Mouse (Mus musculus) CH12.LX (cell line): ENCODE results near the gene Entpd3. TPM values are rescaled to one million over a fixed set of nuclear protein-coding genes. Genes with fewer than 3 reads are reported as not detected.

Experiments used
- DNase-seq: peaks from one replicate; pipeline ENCODE4 v3.0.0-alpha.2; 2013; ENCODE audit errors: extremely low read depth
- H3K27ac ChIP-seq: 2 replicates; pipeline ENCODE4 v1.5.1; 2012; ENCODE audit warnings: low read depth, mild to moderate bottlenecking, control low read depth, moderate library complexity; ENCODE audit not compliant: insufficient read depth
- H3K27me3 ChIP-seq: replicated peaks from 2 replicates; pipeline ENCODE3; 2012; ENCODE audit warnings: inconsistent platforms
- H3K36me3 ChIP-seq, 2 experiments: replicated peaks in 1 of 2; 2 replicates each; pipeline versions ENCODE3 to v1.6.1; 2012; ENCODE audit warnings: inconsistent platforms in 1 of 2, low read length in 1 of 2, mild to moderate bottlenecking in 1 of 2, mixed read lengths in 1 of 2, moderate library complexity in 1 of 2; ENCODE audit not compliant: control insufficient read depth in 1 of 2, insufficient read depth in 1 of 2
- H3K4me1 ChIP-seq, 2 experiments: 2 replicates each; pipeline ENCODE4 v1.6.1; 2012; ENCODE audit warnings: inconsistent platforms in 1 of 2, moderate library complexity in 1 of 2; ENCODE audit not compliant: insufficient read depth in 2 of 2, control insufficient read depth in 1 of 2
- H3K4me2 ChIP-seq: 2 replicates; pipeline ENCODE4 v1.6.1; 2012; ENCODE audit warnings: low read depth, mild to moderate bottlenecking, control low read depth; ENCODE audit not compliant: poor library complexity, insufficient read depth, severe bottlenecking
- H3K4me3 ChIP-seq, 3 experiments: fragments of 150-350 bp in 1 of 3; sonication (generic) in 1 of 3; replicated peaks in 1 of 3; 2 replicates each; pipeline versions ENCODE3 to v1.5.1; 2011 to 2012; ENCODE audit warnings: low read depth in 2 of 3, low read length in 2 of 3, mild to moderate bottlenecking in 2 of 3, moderate library complexity in 2 of 3, control low read depth in 1 of 3, improper control_type of control experiment in 1 of 3, inconsistent platforms in 1 of 3, mixed read lengths in 1 of 3; ENCODE audit not compliant: poor library complexity in 1 of 3
- H3K79me2 ChIP-seq: replicated peaks from 2 replicates; pipeline ENCODE4 v1.6.1; 2012; ENCODE audit warnings: mild to moderate bottlenecking, moderate library complexity; ENCODE audit not compliant: control insufficient read depth, poor library complexity, insufficient read depth, severe bottlenecking; ENCODE audit errors: extremely low read depth
- H3K9ac ChIP-seq: 2 replicates; pipeline ENCODE4 v1.6.1; 2012; ENCODE audit warnings: low read depth, mild to moderate bottlenecking, control low read depth, moderate library complexity; ENCODE audit not compliant: insufficient read depth
- H3K9me3 ChIP-seq: replicated peaks from 2 replicates; pipeline ENCODE3; 2012; ENCODE audit warnings: low read length, inconsistent platforms, mixed read lengths
- BHLHE40 ChIP-seq: IDR thresholded peaks from 2 replicates; pipeline ENCODE4 v1.6.1; 2011; ENCODE audit warnings: mild to moderate bottlenecking, low read depth, low read length, improper control_type of control experiment
- CHD1 ChIP-seq: IDR thresholded peaks from 2 replicates; pipeline ENCODE4 v1.6.1; 2012; ENCODE audit warnings: low read depth, low read length, improper control_type of control experiment, inconsistent platforms
- CTCF ChIP-seq, 2 experiments: IDR thresholded peaks in 1 of 2; conservative IDR thresholded peaks in 1 of 2; 2 replicates each; pipeline ENCODE4 v1.5.1; 2011 to 2012; ENCODE audit warnings: low read depth in 2 of 2, low read length in 2 of 2, improper control_type of control experiment in 1 of 2, inconsistent platforms in 1 of 2, mild to moderate bottlenecking in 1 of 2, moderate library complexity in 1 of 2
- E2F4 ChIP-seq: IDR thresholded peaks from 2 replicates; pipeline ENCODE4 v1.6.1; 2011; ENCODE audit warnings: low read depth, low read length, improper control_type of control experiment; ENCODE audit not compliant: insufficient replicate concordance
- ELF1 ChIP-seq: IDR thresholded peaks from 2 replicates; pipeline ENCODE4 v1.6.1; 2014; ENCODE audit warnings: low read depth, mild to moderate bottlenecking, inconsistent platforms, low read length, improper control_type of control experiment
- EP300 ChIP-seq: IDR thresholded peaks from 2 replicates; pipeline ENCODE4 v1.6.1; 2011; ENCODE audit warnings: low read length, improper control_type of control experiment
- GABPA ChIP-seq: IDR thresholded peaks from 2 replicates; pipeline ENCODE4 v1.6.1; 2012; ENCODE audit warnings: low read depth, low read length, improper control_type of control experiment, inconsistent platforms; ENCODE audit not compliant: insufficient replicate concordance
- HCFC1 ChIP-seq: IDR thresholded peaks from 2 replicates; pipeline ENCODE4 v1.6.1; 2012; ENCODE audit warnings: low read depth, mild to moderate bottlenecking, inconsistent platforms, low read length, improper control_type of control experiment
- KAT2A ChIP-seq: IDR thresholded peaks from 2 replicates; pipeline ENCODE4 v1.6.1; 2012; ENCODE audit warnings: low read length, improper control_type of control experiment, inconsistent platforms; ENCODE audit not compliant: insufficient replicate concordance
- MAFK ChIP-seq: IDR thresholded peaks from 2 replicates; pipeline ENCODE4 v1.6.1; 2011; ENCODE audit warnings: low read length, improper control_type of control experiment; ENCODE audit not compliant: insufficient replicate concordance
- MAX ChIP-seq: IDR thresholded peaks from 2 replicates; pipeline ENCODE4 v1.6.1; 2011; ENCODE audit warnings: low read length, improper control_type of control experiment
- MAZ ChIP-seq: IDR thresholded peaks from 2 replicates; pipeline ENCODE4 v1.6.1; 2012; ENCODE audit warnings: low read depth, mild to moderate bottlenecking, inconsistent platforms, low read length, improper control_type of control experiment, moderate library complexity
- MXI1 ChIP-seq: IDR thresholded peaks from 2 replicates; pipeline ENCODE4 v1.6.1; 2011; ENCODE audit warnings: mild to moderate bottlenecking, low read depth, low read length, improper control_type of control experiment
- NELFE ChIP-seq: IDR thresholded peaks from 2 replicates; pipeline ENCODE4 v1.6.1; 2011; ENCODE audit warnings: low read depth, low read length, improper control_type of control experiment
- NRF1 ChIP-seq: IDR thresholded peaks from 2 replicates; pipeline ENCODE4 v1.6.1; 2014; ENCODE audit warnings: low read depth, mild to moderate bottlenecking, inconsistent platforms, low read length, improper control_type of control experiment, moderate library complexity
- PAX5 ChIP-seq: IDR thresholded peaks from 2 replicates; pipeline ENCODE4 v1.6.1; 2012; ENCODE audit warnings: low read length, inconsistent platforms, mixed read lengths
- POLR2AphosphoS2 ChIP-seq: IDR thresholded peaks from 2 replicates; pipeline ENCODE4 v1.6.1; 2011; ENCODE audit warnings: low read depth, low read length, improper control_type of control experiment
- RAD21 ChIP-seq: IDR thresholded peaks from 2 replicates; pipeline ENCODE4 v1.6.1; 2011; ENCODE audit warnings: low read depth, mild to moderate bottlenecking, low read length, improper control_type of control experiment, moderate library complexity
- RCOR1 ChIP-seq: conservative IDR thresholded peaks from 2 replicates; pipeline ENCODE4 v1.6.1; 2012; ENCODE audit warnings: low read depth, mild to moderate bottlenecking, inconsistent platforms, low read length, improper control_type of control experiment
- SMC3 ChIP-seq: IDR thresholded peaks from 2 replicates; pipeline ENCODE4 v1.6.1; 2011; ENCODE audit warnings: low read depth, low read length, improper control_type of control experiment
- TCF12 ChIP-seq: IDR thresholded peaks from 2 replicates; pipeline ENCODE4 v1.6.1; 2014; ENCODE audit warnings: low read depth, mild to moderate bottlenecking, inconsistent platforms, low read length, improper control_type of control experiment
- UBTF ChIP-seq: IDR thresholded peaks from 2 replicates; pipeline ENCODE4 v1.6.1; 2012; ENCODE audit warnings: low read depth, mild to moderate bottlenecking, inconsistent platforms, low read length, improper control_type of control experiment, moderate library complexity
- USF1 ChIP-seq: IDR thresholded peaks from 2 replicates; pipeline ENCODE4 v1.6.1; 2014; ENCODE audit warnings: low read depth, mild to moderate bottlenecking, inconsistent platforms, low read length, improper control_type of control experiment
- ZC3H11A ChIP-seq: IDR thresholded peaks from 2 replicates; pipeline ENCODE4 v1.6.1; 2012; ENCODE audit warnings: low read depth, mild to moderate bottlenecking, inconsistent platforms, low read length, improper control_type of control experiment
- ZMIZ1 ChIP-seq: IDR thresholded peaks from 2 replicates; pipeline ENCODE4 v1.6.1; 2012; ENCODE audit warnings: low read depth, mild to moderate bottlenecking, inconsistent platforms, low read length, improper control_type of control experiment
- ZNF384 ChIP-seq: IDR thresholded peaks from 2 replicates; pipeline ENCODE4 v1.6.1; 2012; ENCODE audit warnings: low read depth, low read length, improper control_type of control experiment, inconsistent platforms
- dilution Hi-C: fragments of 300-500 bp; cut with MboI; formaldehyde crosslinking; loops from 2 replicates; pipeline ENCODE4 v1.14.3; 2020; ENCODE audit warnings: low sequenced_read_pairs; ENCODE audit not compliant: extremely low pct_unique_long_range_greater_than_20kb, extremely low pct_ligation_motif_present
- in situ Hi-C: fragments of 300-500 bp; cut with MboI; formaldehyde crosslinking; loops from 3 replicates; pipeline ENCODE4 v1.14.3; 2019; ENCODE audit warnings: low sequenced_read_pairs, low pct_ligation_motif_present, low pct_unique_long_range_greater_than_20kb, mixed read lengths
- polyA plus RNA-seq: library from polyadenylated mRNA; unstranded; fragments of >175 nt; gene quantifications from 2 replicates; pipeline ENCODE4 v1.2.1, GENCODE M21; 2012; ENCODE audit warnings: low read depth; ENCODE audit not compliant: insufficient read length
- total RNA-seq, 2 experiments: library from RNA; depleted of rRNA; stranded (reverse); fragments of 300-350 nt in 1 of 2; fragments of >200 nt in 1 of 2; gene quantifications; 2 replicates each; pipeline ENCODE4 v1.2.3; 2012 to 2014

Entpd3 gene
- total and polyA plus RNA-seq, 3 experiments: 0.04 TPM; not detected in 2

GRCm38 (mm10) chr9:120504423-120504822 is 35.2 kb upstream of the Entpd3 start:
- TF ChIP-seq PAX5 (no peak), MAZ (no peak), UBTF (no peak), SMC3 (no peak)
- H3K27ac ChIP-seq: no peak overlapping the region
- H3K9me3 ChIP-seq: peaks cover 21% of the 10 kb centered on the region
- dilution Hi-C loops (no loop called here), in situ Hi-C loops (loop anchor here (5.0 kb wide), 1 partner anchor 63 kb away; no protein-coding TSS in a partner anchor)
- H3K4me3 ChIP-seq: no peak overlapping the region
- no peak overlapping the region for H3K4me2 ChIP-seq
- no peaks in the 10 kb centered on the region for H3K79me2 ChIP-seq
- DNase-seq: no peak
- peaks cover 0 to 7% of the 10 kb centered on the region in 2 experiments; a peak in 2 of 4 replicates for H3K4me1 ChIP-seq
- H3K36me3 ChIP-seq: no peaks in the 10 kb centered on the region
- H3K9ac ChIP-seq: no peak overlapping the region
- H3K27me3 ChIP-seq: peaks cover 5% of the 10 kb centered on the region

GRCm38 (mm10) chr9:120511781-120512180 is 27.8 kb upstream of the Entpd3 start:
- dilution Hi-C loops: no loop called here

DNA sequence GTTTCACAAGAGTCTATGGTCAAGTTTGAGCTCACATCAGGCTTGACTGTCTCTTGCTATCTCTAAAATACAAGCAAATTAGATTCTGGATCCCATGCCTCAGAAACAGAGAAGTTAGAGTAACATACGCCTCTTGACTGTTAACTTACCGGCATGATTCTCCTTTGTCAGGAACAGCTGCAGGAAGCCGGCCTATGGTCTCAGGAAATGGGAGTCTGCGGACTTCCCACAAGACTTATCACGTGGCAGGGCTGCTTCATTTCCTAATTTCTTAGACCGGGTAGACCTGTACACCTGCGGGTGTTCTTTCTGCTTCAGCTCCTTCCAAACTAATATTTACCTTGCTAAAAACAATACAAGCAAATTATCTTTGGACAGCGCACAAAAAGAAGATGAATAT is 22.9 kb upstream of the Entpd3 start:
- Histone ChIP-seq H3K36me3 (no peaks in the 10 kb centered on the region), H3K9ac (no peak overlapping the region), H3K4me3 (no peak overlapping the region), H3K79me2 (no peaks in the 10 kb centered on the region), H3K4me2 (no peak overlapping the region), H3K27me3 (peaks cover 6% of the 10 kb centered on the region), H3K4me1 (peaks cover 0 to 9% of the 10 kb centered on the region in 2 experiments; a peak in 2 of 4 replicates), H3K27ac (no peak overlapping the region), H3K9me3 (peaks cover 13% of the 10 kb centered on the region)
- in situ Hi-C loops: no loop called here
- TF ChIP-seq POLR2AphosphoS2 (no peak), TCF12 (no peak), MAFK (no peak), BHLHE40 (no peak), GABPA (no peak), KAT2A (no peak), E2F4 (no peak), PAX5 (no peak), RCOR1 (no peak), NRF1 (no peak), UBTF (no peak), HCFC1 (no peak), EP300 (no peak), MAX (no peak), ELF1 (no peak), RAD21 (no peak), NELFE (no peak), SMC3 (no peak)
- dilution Hi-C loops: no loop called here
- no peak for DNase-seq

More at GRCm38 (mm10) chr9:120511781-120512180, 27.8 kb upstream of the Entpd3 start:
- in situ Hi-C loops: no loop called here
- Histone ChIP-seq H3K79me2 (no peaks in the 10 kb centered on the region), H3K27ac (no peak overlapping the region), H3K9ac (no peak overlapping the region), H3K4me1 (no peaks in the 10 kb centered on the region), H3K9me3 (peaks cover 24% of the 10 kb centered on the region), H3K4me2 (no peak overlapping the region), H3K4me3 (no peak overlapping the region), H3K27me3 (peaks cover 15% of the 10 kb centered on the region), H3K36me3 (no peaks in the 10 kb centered on the region)
- no peak for DNase-seq
- TF ChIP-seq CTCF (conservative IDR thresholded peaks at IDR 0.05 in 1 of 2, IDR thresholded peaks at IDR 0.05 in 1 of 2; ENCODE audit: low read depth in 2 of 2, low read length in 2 of 2): peak; percentile 56 to 89
- TF ChIP-seq ZC3H11A: no peak
- no peak for TF ChIP-seq ZNF384
- no peak for TF ChIP-seq BHLHE40
- no peak for TF ChIP-seq RCOR1
- TF ChIP-seq CHD1: no peak
- TF ChIP-seq RAD21: no peak; the same call in 1 of the 2 replicates
- no peak for TF ChIP-seq ZMIZ1
- no peak for TF ChIP-seq MXI1
- TF ChIP-seq UBTF: no peak
- TF ChIP-seq USF1: no peak
- no peak for TF ChIP-seq ELF1
- peak; percentile 39 for TF ChIP-seq SMC3
